Mouse (Mus musculus) adrenal gland, adult 10 weeks (tissue): Measurements from ENCODE around the gene Msmp. TPM values are rescaled to one million over a fixed set of nuclear protein-coding genes. Genes with fewer than 3 reads are reported as not detected.

Experiments
- polyA plus RNA-seq: library from polyadenylated mRNA; stranded (reverse); fragments of 350-450 nt; fragmentation: Illumina TruSeq; extraction: RNeasy Lipid Tissue Mini Kit (QIAGEN cat#74804); gene quantifications from one replicate; pipeline ENCODE4 v1.2.3, GENCODE M21; 2014; ENCODE audit warnings: low read depth, low replicate concordance

Msmp gene
- not detected for polyA plus RNA-seq

GRCm38 (mm10) chr4:43584444-43585416 is at the start of gene Msmp:
Msmp (minus strand) TSS chr4:43584494.

GRCm38 (mm10) chr4:43631046-43631955 is 47.0 kb upstream of the Msmp start, which contains the start of gene Npr2:
Npr2 (plus strand) TSS chr4:43631935.

GRCm38 (mm10) chr4:43578376-43579204 is 5.7 kb downstream of the Msmp start, which contains the start of the genes Rgp1 and Gba2:
Rgp1 (plus strand) TSS chr4:43578715.
Gba2 (minus strand) TSS chr4:43578873.

DNA sequence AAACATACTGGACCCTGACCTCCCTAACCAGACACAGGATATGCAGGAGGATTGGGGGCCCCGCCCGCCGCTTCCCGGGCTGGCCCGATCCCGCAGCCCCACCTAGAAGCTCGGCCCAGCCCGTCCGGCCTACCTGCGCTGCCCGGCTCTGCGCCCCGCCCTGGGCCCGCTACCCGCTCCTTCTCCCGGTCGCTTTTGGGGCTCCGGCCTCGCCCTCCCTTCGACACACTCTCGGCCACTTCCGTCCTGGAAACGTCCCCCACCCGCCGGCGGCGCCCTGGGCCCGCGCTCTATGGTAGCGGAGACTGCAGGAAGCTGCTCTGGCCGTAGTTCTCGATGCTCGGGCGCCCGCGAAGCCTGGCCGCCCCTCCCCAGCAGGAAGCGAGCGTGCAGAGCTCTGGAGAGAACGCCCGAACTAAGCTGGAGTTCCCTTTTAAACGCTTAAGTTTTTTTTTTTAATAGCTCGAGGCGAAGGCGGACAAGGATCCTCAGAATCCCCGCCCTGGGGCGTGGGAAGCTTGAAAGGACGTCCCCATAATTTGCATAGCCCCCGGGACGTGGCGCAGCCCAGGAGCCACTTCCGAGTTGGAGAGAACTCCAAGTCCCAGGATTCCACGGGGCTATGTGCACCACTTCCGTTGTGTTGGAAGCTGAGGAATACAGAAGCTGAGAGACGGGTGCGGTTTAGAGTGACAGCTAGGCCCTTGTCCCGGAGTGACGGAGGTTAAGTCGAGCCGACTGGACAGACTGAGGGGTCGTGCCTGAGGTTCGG is 22.1 kb downstream of the Msmp start, which contains the start of the genes Creb3 and Tln1:
Gene Creb3 (plus strand): TSS at position 336 of the 772 bp plus-strand sequence.
Gene Tln1 (minus strand): TSS at position 695 of the 772 bp plus-strand sequence.

Other genes starting within 250 kb of the Msmp start
- 0.87 TPM for gene Rusc2, start 202.5 kb downstream of the Msmp start, polyA plus RNA-seq
- gene Fam166b, start 155.4 kb downstream of the Msmp start, polyA plus RNA-seq: not detected
- 0.58 TPM for gene Tesk1, start 142.6 kb downstream of the Msmp start, polyA plus RNA-seq
- 1.6 TPM for gene Cd72, start 129.9 kb downstream of the Msmp start, polyA plus RNA-seq
- gene Sit1, start 100.8 kb downstream of the Msmp start, polyA plus RNA-seq: not detected
- 10.8 TPM for gene Ccdc107, start 91.6 kb downstream of the Msmp start, polyA plus RNA-seq
- 1.4 TPM for gene Arhgef39, start 84.8 kb downstream of the Msmp start, polyA plus RNA-seq
- gene Car9, start 77.5 kb downstream of the Msmp start, polyA plus RNA-seq: not detected
- 13.8 TPM for gene Tpm2, start 60.7 kb downstream of the Msmp start, polyA plus RNA-seq
- gene Creb3, start 22.2 kb downstream of the Msmp start, polyA plus RNA-seq: 30.6 TPM
- gene Tln1, start 21.8 kb downstream of the Msmp start, polyA plus RNA-seq: 297 TPM
- 3.9 TPM for gene Rgp1, start 5.8 kb downstream of the Msmp start, polyA plus RNA-seq
- gene Gba2, start 5.6 kb downstream of the Msmp start, polyA plus RNA-seq: 2.4 TPM
- gene Npr2, start 47.4 kb upstream of the Msmp start, polyA plus RNA-seq: 9.6 TPM
- not detected for gene Spag8, start 69.1 kb upstream of the Msmp start, polyA plus RNA-seq
- gene Hint2, start 72.0 kb upstream of the Msmp start, polyA plus RNA-seq: 3.3 TPM
- gene Tmem8b, start 84.5 kb upstream of the Msmp start, polyA plus RNA-seq: 2.6 TPM
- 0.17 TPM for gene Fam221b, start 84.7 kb upstream of the Msmp start, polyA plus RNA-seq
- gene Olfr70, start 116.3 kb upstream of the Msmp start, polyA plus RNA-seq: not detected
- gene Olfr71, start 125.8 kb upstream of the Msmp start, polyA plus RNA-seq: not detected
- gene Hrct1, start 142.7 kb upstream of the Msmp start, polyA plus RNA-seq: not detected
- gene Spaar, start 145.5 kb upstream of the Msmp start, polyA plus RNA-seq: 0.87 TPM
- not detected for gene Olfr159, start 186.5 kb upstream of the Msmp start, polyA plus RNA-seq
- gene Olfr156, start 239.4 kb upstream of the Msmp start, polyA plus RNA-seq: not detected